Mouse (Mus musculus): ENCODE measurements at regions not wholly inside any gene's neighbourhood (a gene's known extent, or its start where the extent isn't known, plus 50 kb on each side); places are given as distances from the start of the nearest gene placed in this dataset.

GRCm38 (mm10) chr3:61849317-61849716 is 483.6 kb upstream of the B430305J03Rik start:
- Histone ChIP-seq H3K27ac (no peak overlapping the region), H3K36me3 (ENCODE audit: control insufficient read depth, insufficient read depth, low read length) (no peaks in the 10 kb centered on the region), H3K27me3 (ENCODE audit: control insufficient read depth, insufficient read depth, low read length) (no peaks in the 10 kb centered on the region), H3K9ac (ENCODE audit: low read depth, low read length) (no peak overlapping the region), H3K4me1 (ENCODE audit: control insufficient read depth, insufficient read depth, low read length) (no peaks in the 10 kb centered on the region), H3K79me2 (replicated peaks; ENCODE audit: control insufficient read depth, insufficient read depth, low read length) (no peaks in the 10 kb centered on the region), H3K4me3 (no peak overlapping the region)
- no peak for DNase-seq
- intact Hi-C loops (cut with DNase I), result no loop called here
- TF ChIP-seq EP300 (IDR thresholded peaks at IDR 0.05; ENCODE audit: insufficient read depth, low read depth, low read length), result no peak
- no peak for TF ChIP-seq CTCF (IDR thresholded peaks at IDR 0.05)
- no peak for TF ChIP-seq POLR2A (IDR thresholded peaks at IDR 0.05; ENCODE audit: insufficient read depth, low read depth, low read length)
- 89% methylated on average over 2 of the region's 2 CpGs for WGBS

- no peak overlapping the region for H3K27ac ChIP-seq
- H3K79me2 ChIP-seq (replicated peaks; ENCODE audit: control insufficient read depth, insufficient read depth, low read length), result no peaks in the 10 kb centered on the region
- intact Hi-C loops (cut with DNase I), result no loop called here
- no peaks in the 10 kb centered on the region for H3K4me1 ChIP-seq (ENCODE audit: control insufficient read depth, insufficient read depth, low read length)
- H3K36me3 ChIP-seq (ENCODE audit: control insufficient read depth, insufficient read depth, low read length), result no peaks in the 10 kb centered on the region
- no peak for TF ChIP-seq CTCF (IDR thresholded peaks at IDR 0.05)
- TF ChIP-seq EP300 (IDR thresholded peaks at IDR 0.05; ENCODE audit: insufficient read depth, low read depth, low read length), result no peak
- no peak for TF ChIP-seq POLR2A (IDR thresholded peaks at IDR 0.05; ENCODE audit: insufficient read depth, low read depth, low read length)
- WGBS, result 84% methylated on average over 3 of the region's 3 CpGs
- H3K9ac ChIP-seq (ENCODE audit: low read depth, low read length), result no peak overlapping the region
- no peaks in the 10 kb centered on the region for H3K27me3 ChIP-seq (ENCODE audit: control insufficient read depth, insufficient read depth, low read length)
- no peak for DNase-seq
- H3K4me3 ChIP-seq, result no peak overlapping the region
These were observed 481.0 kb upstream of the B430305J03Rik start for GRCm38 (mm10) chr3:61846703-61847102.

GRCm38 (mm10) chr3:61839355-61840009 is 473.7 kb upstream of the B430305J03Rik start:
- intact Hi-C loops (cut with DNase I), result no loop called here
- WGBS, result 45% methylated on average over 3 of the region's 3 CpGs
- DNase-seq, result peak in 1 of 2 experiments; percentile 22
- Histone ChIP-seq H3K27ac (no peak overlapping the region), H3K36me3 (ENCODE audit: control insufficient read depth, insufficient read depth, low read length) (no peaks in the 10 kb centered on the region), H3K4me1 (ENCODE audit: control insufficient read depth, insufficient read depth, low read length) (no peaks in the 10 kb centered on the region), H3K4me3 (no peak overlapping the region), H3K27me3 (ENCODE audit: control insufficient read depth, insufficient read depth, low read length) (no peaks in the 10 kb centered on the region), H3K79me2 (replicated peaks; ENCODE audit: control insufficient read depth, insufficient read depth, low read length) (no peaks in the 10 kb centered on the region), H3K9ac (ENCODE audit: low read depth, low read length) (no peak overlapping the region)
- TF ChIP-seq CTCF (IDR thresholded peaks at IDR 0.05) (peak; percentile 58), EP300 (IDR thresholded peaks at IDR 0.05; ENCODE audit: insufficient read depth, low read depth, low read length) (no peak)

- no peak for DNase-seq
- no peaks in the 10 kb centered on the region for H3K36me3 ChIP-seq (ENCODE audit: control insufficient read depth, insufficient read depth, low read length)
- H3K27ac ChIP-seq, result no peak overlapping the region
- H3K4me1 ChIP-seq (ENCODE audit: control insufficient read depth, insufficient read depth, low read length), result no peaks in the 10 kb centered on the region
- no peak overlapping the region for H3K9ac ChIP-seq (ENCODE audit: low read depth, low read length)
- H3K27me3 ChIP-seq (ENCODE audit: control insufficient read depth, insufficient read depth, low read length), result no peaks in the 10 kb centered on the region
- H3K79me2 ChIP-seq (replicated peaks; ENCODE audit: control insufficient read depth, insufficient read depth, low read length), result no peaks in the 10 kb centered on the region
- intact Hi-C loops (cut with DNase I), result no loop called here
- no peak overlapping the region for H3K4me3 ChIP-seq
- TF ChIP-seq EP300 (IDR thresholded peaks at IDR 0.05; ENCODE audit: insufficient read depth, low read depth, low read length) (no peak), CTCF (IDR thresholded peaks at IDR 0.05) (no peak), POLR2A (IDR thresholded peaks at IDR 0.05; ENCODE audit: insufficient read depth, low read depth, low read length) (no peak)
These were observed 451.1 kb upstream of the B430305J03Rik start for GRCm38 (mm10) chr3:61816807-61817206.

- no peak for DNase-seq
- no peak overlapping the region for H3K4me3 ChIP-seq
- H3K27ac ChIP-seq, result no peak overlapping the region
- no peaks in the 10 kb centered on the region for H3K4me1 ChIP-seq (ENCODE audit: control insufficient read depth, insufficient read depth, low read length)
- TF ChIP-seq EP300 (IDR thresholded peaks at IDR 0.05; ENCODE audit: insufficient read depth, low read depth, low read length) (no peak), CTCF (IDR thresholded peaks at IDR 0.05) (no peak), POLR2A (IDR thresholded peaks at IDR 0.05; ENCODE audit: insufficient read depth, low read depth, low read length) (no peak)
- 90% methylated on average over 2 of the region's 2 CpGs for WGBS
- H3K79me2 ChIP-seq (replicated peaks; ENCODE audit: control insufficient read depth, insufficient read depth, low read length), result no peaks in the 10 kb centered on the region
- no peaks in the 10 kb centered on the region for H3K36me3 ChIP-seq (ENCODE audit: control insufficient read depth, insufficient read depth, low read length)
- H3K9ac ChIP-seq (ENCODE audit: low read depth, low read length), result no peak overlapping the region
- H3K27me3 ChIP-seq (ENCODE audit: control insufficient read depth, insufficient read depth, low read length), result no peaks in the 10 kb centered on the region
- intact Hi-C loops (cut with DNase I), result no loop called here
These were observed 430.3 kb upstream of the B430305J03Rik start for GRCm38 (mm10) chr3:61796021-61796420.

GRCm38 (mm10) chr3:61790674-61791073 is 424.9 kb upstream of the B430305J03Rik start:
- Histone ChIP-seq H3K9ac (ENCODE audit: low read depth, low read length) (no peak overlapping the region), H3K27ac (no peak overlapping the region), H3K36me3 (ENCODE audit: control insufficient read depth, insufficient read depth, low read length) (no peaks in the 10 kb centered on the region), H3K4me1 (ENCODE audit: control insufficient read depth, insufficient read depth, low read length) (no peaks in the 10 kb centered on the region), H3K4me3 (no peak overlapping the region), H3K27me3 (ENCODE audit: control insufficient read depth, insufficient read depth, low read length) (no peaks in the 10 kb centered on the region), H3K79me2 (replicated peaks; ENCODE audit: control insufficient read depth, insufficient read depth, low read length) (no peaks in the 10 kb centered on the region)
- TF ChIP-seq POLR2A (IDR thresholded peaks at IDR 0.05; ENCODE audit: insufficient read depth, low read depth, low read length) (no peak), CTCF (IDR thresholded peaks at IDR 0.05) (no peak), EP300 (IDR thresholded peaks at IDR 0.05; ENCODE audit: insufficient read depth, low read depth, low read length) (no peak)
- WGBS, result 53% methylated on average over 4 of the region's 4 CpGs
- intact Hi-C loops (cut with DNase I), result no loop called here
- no peak for DNase-seq

All from heart, adult 2 months (tissue).